Mouse (Mus musculus): ENCODE data around the gene Smu1. TPM values are rescaled to one million over a fixed set of nuclear protein-coding genes. Genes with fewer than 3 reads are reported as not detected.

Smu1 gene
- polyA plus RNA-seq, 1 experiment from 2014 or later, result 189 TPM

DNA sequence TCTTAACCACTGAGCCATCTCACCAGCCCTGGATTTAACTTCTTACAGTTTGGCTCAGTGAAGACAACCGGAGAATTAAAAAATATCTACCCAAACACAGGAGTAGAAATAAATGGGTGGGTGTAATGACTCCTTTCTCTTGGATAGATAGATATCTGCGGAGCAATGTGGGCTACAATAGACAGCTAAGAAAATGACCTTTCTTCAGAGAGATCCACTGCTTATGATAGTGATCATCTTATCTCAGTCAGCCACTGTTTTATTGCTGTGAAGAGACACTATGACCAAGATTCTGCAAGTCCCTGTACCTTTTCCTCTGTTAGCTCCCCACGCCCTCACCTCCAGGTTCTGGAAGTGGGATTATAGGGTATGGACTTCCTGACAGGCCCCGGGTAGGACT is 25.3 kb upstream of the Smu1 start:
- H3K9me3 ChIP-seq (replicated peaks), result no peaks in the 10 kb centered on the region
- peaks cover 18% of the 10 kb centered on the region for H3K4me1 ChIP-seq
- no peaks in the 10 kb centered on the region for H3K36me3 ChIP-seq
- H3K27ac ChIP-seq, result no peak overlapping the region
- no peak overlapping the region for H3K4me3 ChIP-seq
- H3K27me3 ChIP-seq (ENCODE audit: low read depth, poor library complexity, severe bottlenecking), result no peaks in the 10 kb centered on the region
- DNase-seq (ENCODE audit: low spot score), result no peak
- WGBS, result 93% methylated on average over 4 of the region's 4 CpGs

DNA sequence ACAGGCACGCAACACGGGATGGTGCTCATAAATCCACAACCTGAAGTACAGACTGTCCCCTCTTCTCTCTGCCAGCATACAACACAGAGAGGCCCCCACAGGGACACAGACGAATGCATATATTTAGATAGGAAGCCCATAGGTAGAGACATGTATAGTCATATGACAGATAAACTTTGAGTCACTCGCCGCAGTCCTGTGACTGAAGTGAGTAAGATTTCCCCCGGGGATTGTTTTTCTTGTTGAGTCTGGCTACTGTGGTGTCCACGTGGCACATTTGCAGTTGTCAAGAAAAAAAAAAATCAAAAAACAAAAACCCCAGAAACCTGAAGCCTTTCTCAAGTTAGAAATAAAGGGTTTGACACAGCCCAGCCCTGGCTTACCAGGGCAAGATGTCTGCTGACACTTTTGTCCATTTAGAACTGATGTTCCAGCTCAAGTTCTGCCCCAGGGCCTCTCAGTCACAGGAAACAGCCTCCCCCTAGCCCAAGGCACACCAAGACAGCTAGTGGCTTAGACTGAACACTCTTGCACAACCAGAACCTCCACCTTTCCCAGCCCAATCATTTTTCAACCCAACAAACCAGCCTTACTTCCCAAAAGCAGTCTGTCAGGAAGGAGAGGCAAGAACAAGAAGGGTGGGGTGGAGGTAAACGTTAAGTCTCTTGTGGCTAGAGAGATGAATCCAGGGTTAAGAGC is 24.2 kb upstream of the Smu1 start:
- Histone ChIP-seq H3K4me3 (no peak overlapping the region), H3K36me3 (no peaks in the 10 kb centered on the region), H3K27ac (peak overlapping the region; percentile 42), H3K4me1 (peaks cover 28% of the 10 kb centered on the region), H3K9me3 (replicated peaks) (no peaks in the 10 kb centered on the region), H3K27me3 (ENCODE audit: low read depth, poor library complexity, severe bottlenecking) (no peaks in the 10 kb centered on the region)
- WGBS, result 56% methylated on average over 8 of the region's 8 CpGs
- DNase-seq (ENCODE audit: low spot score), result no peak

DNA sequence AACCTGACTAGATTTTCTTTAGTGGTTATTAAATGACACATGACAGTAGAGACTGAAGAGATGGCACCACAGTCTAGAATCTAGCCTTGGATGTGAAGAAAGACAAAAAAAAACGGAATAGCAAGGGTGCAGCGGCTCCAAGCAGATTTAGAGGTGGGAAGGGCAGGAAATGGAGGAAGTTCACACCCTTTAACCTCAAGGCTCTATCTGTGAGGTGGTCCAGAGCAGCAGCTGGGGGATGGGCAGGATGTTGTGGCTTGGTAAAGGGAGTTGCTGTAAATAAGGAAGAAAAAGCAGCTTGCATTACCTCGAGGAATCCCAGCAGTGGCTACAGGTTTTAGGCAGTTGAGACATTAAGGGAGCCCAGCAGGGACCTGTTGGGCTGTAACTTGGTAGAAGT is 23.4 kb upstream of the Smu1 start:
- no peaks in the 10 kb centered on the region for H3K36me3 ChIP-seq
- peaks cover 34% of the 10 kb centered on the region for H3K4me1 ChIP-seq
- no peaks in the 10 kb centered on the region for H3K27me3 ChIP-seq (ENCODE audit: low read depth, poor library complexity, severe bottlenecking)
- H3K4me3 ChIP-seq, result no peak overlapping the region
- no peaks in the 10 kb centered on the region for H3K9me3 ChIP-seq (replicated peaks)
- no peak for DNase-seq (ENCODE audit: low spot score)
- 11% methylated on average over 3 of the region's 3 CpGs for WGBS
- peak overlapping the region; percentile 42 for H3K27ac ChIP-seq

DNA sequence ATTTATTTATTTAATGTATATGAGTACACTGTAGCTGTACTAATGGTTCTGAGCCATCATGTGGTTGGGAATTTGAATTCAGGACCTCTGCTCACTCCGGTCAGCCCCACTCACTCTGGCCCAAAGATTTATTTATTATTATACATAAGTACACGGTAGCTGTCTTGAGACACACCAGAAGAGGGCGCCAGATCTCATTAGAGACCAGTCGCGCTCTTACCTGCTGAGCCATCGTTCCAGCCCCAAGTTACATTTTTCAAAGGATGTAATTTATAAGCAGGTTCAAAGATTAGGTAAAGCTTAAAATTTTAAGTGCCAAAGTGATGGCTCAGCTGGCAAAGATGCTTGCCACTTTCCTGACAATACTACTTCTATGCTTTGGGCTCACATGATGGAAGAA is 20.9 kb upstream of the Smu1 start:
- 88% methylated on average over 6 of the region's 6 CpGs for WGBS
- no peaks in the 10 kb centered on the region for H3K27me3 ChIP-seq (ENCODE audit: low read depth, poor library complexity, severe bottlenecking)
- no peak overlapping the region for H3K27ac ChIP-seq
- no peak overlapping the region for H3K4me3 ChIP-seq
- H3K9me3 ChIP-seq (replicated peaks), result no peaks in the 10 kb centered on the region
- no peaks in the 10 kb centered on the region for H3K36me3 ChIP-seq
- DNase-seq (ENCODE audit: low spot score), result no peak
- peaks cover 52% of the 10 kb centered on the region for H3K4me1 ChIP-seq

DNA sequence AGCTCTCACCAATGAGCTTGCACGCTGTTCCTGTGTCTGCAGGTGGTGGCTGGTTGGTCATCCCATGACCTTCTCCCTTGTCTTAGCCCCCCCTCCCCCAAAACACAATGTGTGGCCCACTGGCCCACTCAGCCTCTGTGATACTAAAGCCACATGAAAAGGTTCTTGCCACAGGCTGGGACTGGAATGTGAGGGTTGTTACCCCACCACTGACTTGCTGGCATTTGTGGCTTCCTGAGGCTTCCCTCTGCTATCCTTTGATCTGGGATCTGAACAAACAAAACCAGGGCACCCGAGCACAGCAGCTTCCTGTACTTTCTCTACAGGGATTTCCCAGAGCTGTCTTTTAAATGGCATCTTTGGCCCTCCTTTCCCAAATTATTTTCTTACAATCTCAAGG is 19.4 kb upstream of the Smu1 start:
- WGBS, result 30% methylated on average over 2 of the region's 2 CpGs
- DNase-seq (ENCODE audit: low spot score), result no peak
- H3K27ac ChIP-seq, result peak overlapping the region; percentile 21
- no peak overlapping the region for H3K4me3 ChIP-seq
- no peaks in the 10 kb centered on the region for H3K9me3 ChIP-seq (replicated peaks)
- H3K27me3 ChIP-seq (ENCODE audit: low read depth, poor library complexity, severe bottlenecking), result no peaks in the 10 kb centered on the region
- no peaks in the 10 kb centered on the region for H3K36me3 ChIP-seq
- peaks cover 53% of the 10 kb centered on the region for H3K4me1 ChIP-seq

DNA sequence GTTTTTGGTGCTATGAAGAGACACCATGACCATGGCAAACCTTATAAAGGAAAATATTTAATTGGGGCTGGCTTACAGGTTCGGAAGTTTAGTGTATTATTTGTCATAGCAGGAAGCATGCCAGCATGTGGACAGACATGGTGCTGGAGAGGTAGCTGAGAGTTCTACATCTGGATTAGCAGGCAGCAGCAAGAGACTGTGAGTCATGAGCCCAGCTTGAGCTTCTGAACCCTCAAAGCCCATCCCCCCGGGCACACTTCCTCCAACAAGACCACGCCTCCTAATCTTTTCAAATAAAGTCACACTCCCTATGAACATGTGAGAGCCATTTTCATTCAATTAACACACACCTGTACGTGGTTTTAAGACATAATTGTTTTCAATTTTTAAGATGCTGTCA is 18.7 kb upstream of the Smu1 start:
- WGBS, result 88% methylated on average over 4 of the region's 4 CpGs
- no peak for DNase-seq (ENCODE audit: low spot score)

DNA sequence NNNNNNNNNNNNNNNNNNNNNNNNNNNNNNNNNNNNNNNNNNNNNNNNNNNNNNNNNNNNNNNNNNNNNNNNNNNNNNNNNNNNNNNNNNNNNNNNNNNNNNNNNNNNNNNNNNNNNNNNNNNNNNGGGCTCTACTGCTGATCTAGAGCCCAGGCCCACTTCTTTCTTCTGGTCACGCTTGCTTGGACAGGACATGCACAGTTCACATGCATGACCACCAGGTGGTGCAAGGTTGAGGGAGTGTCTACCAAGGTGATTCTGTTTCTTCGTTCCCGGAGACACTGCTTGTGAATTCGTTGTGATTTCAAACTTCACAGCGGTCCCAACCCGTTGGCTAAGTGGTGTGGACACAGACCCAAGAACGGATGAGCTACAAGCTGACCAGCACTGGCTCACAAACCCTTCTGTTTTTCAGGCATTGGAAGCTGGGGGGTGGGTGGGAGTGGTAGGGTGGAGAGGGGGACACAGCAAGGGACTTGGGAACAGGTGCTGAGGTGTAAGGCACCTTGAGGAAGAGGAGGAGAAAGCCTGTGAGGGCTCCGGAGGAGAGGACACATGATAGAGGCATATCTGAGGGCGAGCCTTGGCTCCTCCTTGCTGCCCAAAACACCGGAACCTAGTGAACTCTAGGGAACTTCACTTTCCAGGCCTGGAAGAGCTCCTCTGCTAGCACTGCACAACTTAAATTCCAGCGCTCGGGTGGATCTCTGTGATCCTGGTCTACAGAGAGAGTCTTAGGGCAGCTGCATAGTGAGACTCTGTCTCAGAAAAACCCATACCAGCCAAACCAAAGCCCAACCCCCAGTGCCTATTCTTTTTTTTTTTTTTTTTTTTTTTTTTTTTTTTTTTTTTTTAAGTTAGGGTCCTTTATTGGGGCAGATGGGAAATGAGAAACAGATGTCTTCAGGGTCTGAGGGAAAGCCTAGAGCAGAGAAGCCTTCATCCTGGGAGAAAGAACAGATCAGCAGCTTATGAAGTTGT is 16.8 kb upstream of the Smu1 start:
- Histone ChIP-seq H3K4me3 (peak overlapping the region; percentile 46), H3K4me1 (peaks cover 38% of the 10 kb centered on the region), H3K9me3 (replicated peaks) (no peaks in the 10 kb centered on the region), H3K36me3 (no peaks in the 10 kb centered on the region), H3K27ac (peak overlapping the region; percentile 89), H3K27me3 (ENCODE audit: low read depth, poor library complexity, severe bottlenecking) (no peaks in the 10 kb centered on the region)
- DNase-seq (ENCODE audit: low spot score), result peak; percentile 86
- WGBS, result 12% methylated on average over 12 of the region's 12 CpGs

More for the DNA sequence above, 18.7 kb upstream of the Smu1 start:
- H3K36me3 ChIP-seq, result no peaks in the 10 kb centered on the region
- no peak overlapping the region for H3K4me3 ChIP-seq
- H3K4me1 ChIP-seq, result peaks cover 46% of the 10 kb centered on the region
- H3K27me3 ChIP-seq (ENCODE audit: low read depth, poor library complexity, severe bottlenecking), result no peaks in the 10 kb centered on the region
- no peak overlapping the region for H3K27ac ChIP-seq
- no peaks in the 10 kb centered on the region for H3K9me3 ChIP-seq (replicated peaks)

DNA sequence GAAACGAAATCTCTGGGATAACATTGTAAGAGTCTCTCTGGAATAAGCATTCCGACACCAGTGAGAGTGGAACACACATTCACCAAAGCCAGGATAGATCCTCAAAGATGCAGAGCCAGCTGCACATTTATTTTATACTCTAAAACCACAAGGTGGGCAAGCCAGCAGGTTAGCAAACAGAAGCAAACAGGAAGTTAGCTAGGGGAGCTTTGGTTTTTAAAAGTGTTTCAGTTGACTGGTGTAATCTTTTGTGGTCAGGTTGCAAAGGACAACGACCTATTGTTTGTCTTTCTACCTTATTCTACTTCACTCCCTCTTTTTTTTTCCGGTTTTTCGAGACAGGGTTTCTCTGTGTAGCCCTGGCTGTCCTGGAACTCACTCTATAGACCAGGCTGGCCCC is 2.2 kb upstream of the Smu1 start:
- Histone ChIP-seq H3K4me1 (peaks cover 2% of the 10 kb centered on the region; the same call in 1 of the 2 replicates), H3K27me3 (ENCODE audit: low read depth, poor library complexity, severe bottlenecking) (no peaks in the 10 kb centered on the region), H3K4me3 (no peak overlapping the region), H3K9me3 (replicated peaks) (no peaks in the 10 kb centered on the region), H3K36me3 (peaks cover 11% of the 10 kb centered on the region), H3K27ac (no peak overlapping the region)
- no peak for DNase-seq (ENCODE audit: low spot score)
- 58% methylated on average over 5 of the region's 5 CpGs for WGBS

DNA sequence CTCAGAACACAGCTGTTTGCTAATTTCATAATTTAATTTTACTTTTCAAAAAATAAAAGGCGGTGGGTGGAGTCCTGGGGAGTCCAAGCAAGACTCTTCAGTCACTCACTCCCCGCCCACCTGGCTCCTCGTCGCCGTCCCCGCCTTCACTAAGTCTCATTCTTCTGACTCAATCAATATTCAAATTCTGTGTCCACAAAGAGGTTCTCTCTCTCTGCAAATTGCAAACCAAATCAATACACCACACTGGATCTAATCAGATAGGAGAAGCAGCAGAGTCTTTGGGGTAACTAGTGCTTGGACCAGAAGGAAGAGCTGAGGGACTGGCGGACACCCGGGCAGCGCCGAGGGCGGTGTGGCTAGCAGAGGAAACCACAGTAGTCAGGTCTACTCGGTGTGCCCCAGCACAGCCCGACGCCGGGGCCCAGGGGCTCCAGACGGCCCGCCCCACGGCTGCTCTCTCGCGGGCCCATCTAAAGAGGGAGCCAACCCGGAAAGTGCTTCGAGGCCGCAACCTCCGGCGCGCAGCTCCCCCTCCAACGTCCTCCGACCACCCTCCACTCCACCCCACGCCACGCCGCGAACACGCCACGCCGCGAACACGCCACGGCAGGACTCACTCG is 455 bp downstream of the Smu1 start:
- DNase-seq (ENCODE audit: low spot score), result peak; percentile 40
- Histone ChIP-seq H3K27ac (peak overlapping the region; percentile 86), H3K36me3 (peaks cover 37% of the 10 kb centered on the region), H3K4me1 (peaks cover 2% of the 10 kb centered on the region; the same call in 1 of the 2 replicates), H3K4me3 (peak overlapping the region; percentile 80), H3K27me3 (ENCODE audit: low read depth, poor library complexity, severe bottlenecking) (no peaks in the 10 kb centered on the region), H3K9me3 (replicated peaks) (no peaks in the 10 kb centered on the region)
- 1% methylated on average over 39 of the region's 39 CpGs for WGBS

DNA sequence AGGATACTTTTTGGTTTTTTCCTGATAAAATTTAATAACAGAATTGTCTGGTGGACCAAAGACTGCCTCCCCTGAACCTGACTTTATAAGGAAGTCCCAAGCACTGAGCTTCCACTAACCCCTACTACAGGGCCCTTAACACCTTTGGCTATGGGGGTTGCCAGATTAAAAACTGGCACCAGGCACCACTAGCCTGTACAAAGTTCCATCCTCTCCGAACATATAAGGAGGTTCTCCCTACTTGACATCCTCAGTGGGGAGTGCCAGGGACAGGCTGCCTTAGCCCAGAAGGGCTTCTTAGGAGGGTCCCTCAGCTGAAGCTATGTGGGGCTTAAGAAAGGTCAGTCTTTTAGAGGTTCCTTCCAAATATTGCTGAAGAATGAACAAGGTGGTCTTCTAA is 22.4 kb downstream of the Smu1 start:
- no peaks in the 10 kb centered on the region for H3K27me3 ChIP-seq (ENCODE audit: low read depth, poor library complexity, severe bottlenecking)
- H3K27ac ChIP-seq, result no peak overlapping the region
- WGBS, result 63% methylated on average over 1 of the region's 1 CpGs
- H3K4me1 ChIP-seq, result no peaks in the 10 kb centered on the region
- no peaks in the 10 kb centered on the region for H3K9me3 ChIP-seq (replicated peaks)
- H3K4me3 ChIP-seq, result no peak overlapping the region
- peaks cover 96% of the 10 kb centered on the region for H3K36me3 ChIP-seq
- DNase-seq (ENCODE audit: low spot score), result no peak

DNA sequence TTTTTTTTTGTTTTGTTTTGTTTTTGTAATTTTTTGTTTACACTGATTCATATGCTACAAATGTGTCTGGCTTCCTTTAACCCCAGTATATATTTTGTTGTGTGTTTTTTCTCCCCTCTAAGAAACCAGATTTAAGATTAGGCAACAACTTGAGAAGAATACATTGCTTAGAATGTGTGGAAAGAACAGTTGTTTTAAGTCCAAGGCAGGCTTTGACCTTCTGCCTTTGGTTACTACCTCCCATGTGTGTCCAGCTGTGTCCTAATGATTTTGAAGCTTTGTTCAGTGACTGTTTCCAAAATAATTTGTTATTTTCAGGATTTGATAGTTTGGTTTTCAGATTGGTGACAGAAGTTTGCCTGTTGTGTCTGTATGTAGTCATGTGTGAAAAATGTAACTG is 26.5 kb downstream of the Smu1 start:
- Histone ChIP-seq H3K9me3 (replicated peaks) (no peaks in the 10 kb centered on the region), H3K4me3 (no peak overlapping the region), H3K4me1 (no peaks in the 10 kb centered on the region), H3K27me3 (ENCODE audit: low read depth, poor library complexity, severe bottlenecking) (no peaks in the 10 kb centered on the region), H3K27ac (no peak overlapping the region), H3K36me3 (peaks cover 96% of the 10 kb centered on the region)
- DNase-seq (ENCODE audit: low spot score), result no peak

DNA sequence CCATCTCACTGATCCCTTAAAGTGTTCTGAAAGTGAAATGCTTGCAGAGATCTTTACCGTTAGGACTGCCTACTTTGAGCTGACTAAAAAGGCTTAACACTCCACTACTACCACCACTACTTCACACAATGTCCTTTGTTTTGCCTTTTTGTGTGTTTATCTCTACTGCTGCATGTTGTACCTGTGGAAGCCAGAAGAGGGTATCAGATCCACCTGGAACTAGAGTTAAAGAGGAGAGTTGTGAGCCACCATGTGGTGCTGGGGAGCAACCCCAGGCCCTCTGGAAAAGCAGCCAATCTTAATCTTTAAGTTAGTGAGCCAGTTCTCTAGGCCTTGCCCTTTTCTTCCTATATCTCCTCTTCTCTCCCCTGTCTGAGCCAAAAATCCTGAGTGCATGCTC is 30.5 kb downstream of the Smu1 start:
- no peak overlapping the region for H3K27ac ChIP-seq
- H3K27me3 ChIP-seq (ENCODE audit: low read depth, poor library complexity, severe bottlenecking), result no peaks in the 10 kb centered on the region
- no peak overlapping the region for H3K4me3 ChIP-seq
- peaks cover 84% of the 10 kb centered on the region for H3K36me3 ChIP-seq
- no peak for DNase-seq (ENCODE audit: low spot score)
- WGBS, result 95% methylated on average over 1 of the region's 1 CpGs
- peaks cover 18% of the 10 kb centered on the region for H3K4me1 ChIP-seq
- no peaks in the 10 kb centered on the region for H3K9me3 ChIP-seq (replicated peaks)

DNA sequence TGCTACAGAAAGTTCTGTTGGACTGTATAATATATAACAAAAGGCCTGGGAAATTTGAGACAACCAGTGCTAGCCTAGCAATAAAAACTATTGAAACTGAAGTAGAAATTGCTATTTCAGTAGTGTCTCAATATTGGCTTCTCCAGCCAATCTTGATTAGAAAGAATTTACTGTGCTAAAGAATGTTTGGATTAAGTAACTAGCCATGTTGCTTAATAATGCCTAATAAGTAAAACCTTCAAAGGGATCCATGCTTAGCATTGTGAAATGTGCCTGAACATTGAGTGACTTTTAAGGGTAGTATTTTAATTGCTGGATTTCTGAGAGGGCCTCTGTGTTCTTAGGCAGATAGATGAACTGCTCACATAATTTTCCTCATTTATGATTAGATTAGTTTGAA is 32.2 kb downstream of the Smu1 start:
- DNase-seq (ENCODE audit: low spot score), result no peak

More for the DNA sequence above, 32.2 kb downstream of the Smu1 start:
- Histone ChIP-seq H3K4me3 (no peak overlapping the region), H3K36me3 (peaks cover 67% of the 10 kb centered on the region), H3K4me1 (peaks cover 29% of the 10 kb centered on the region), H3K27ac (no peak overlapping the region), H3K9me3 (replicated peaks) (no peaks in the 10 kb centered on the region), H3K27me3 (ENCODE audit: low read depth, poor library complexity, severe bottlenecking) (no peaks in the 10 kb centered on the region)

Measured in limb, embryonic 10.5 days (tissue).